Mouse (Mus musculus) hindbrain, embryonic 12.5 days (tissue): ENCODE measurements around the gene Snx1. TPM values are rescaled to one million over a fixed set of nuclear protein-coding genes. Genes with fewer than 3 reads are reported as not detected.

Experiments used
- ATAC-seq: fragments of 200-750 bp; cut with Nextera tagmentation; 2 replicates; pipeline ENCODE4 v1.8.0; 2017; ENCODE audit warnings: moderate TSS enrichment; ENCODE audit not compliant: low FRiP score
- H3K27ac ChIP-seq: fragments of 300-500 bp; sonication (generic); 2 replicates; pipeline ENCODE4 v1.5.1; 2016; ENCODE audit warnings: mild to moderate bottlenecking
- H3K27me3 ChIP-seq: fragments of 300-500 bp; sonication (generic); 2 replicates; pipeline ENCODE4 v1.6.1; 2016; ENCODE audit warnings: mild to moderate bottlenecking
- H3K36me3 ChIP-seq: fragments of 300-500 bp; sonication (generic); 2 replicates; pipeline ENCODE4 v1.6.1; 2016; ENCODE audit warnings: mild to moderate bottlenecking
- H3K4me1 ChIP-seq: fragments of 300-500 bp; sonication (generic); 2 replicates; pipeline ENCODE4 v1.6.1; 2016
- H3K4me2 ChIP-seq: fragments of 300-500 bp; sonication (generic); replicated peaks from 2 replicates; pipeline ENCODE4 v1.6.1; 2016; ENCODE audit warnings: mild to moderate bottlenecking
- H3K4me3 ChIP-seq: fragments of 300-500 bp; sonication (generic); 2 replicates; pipeline ENCODE4 v1.5.1; 2016; ENCODE audit warnings: mild to moderate bottlenecking
- H3K9ac ChIP-seq: fragments of 300-500 bp; sonication (generic); 2 replicates; pipeline ENCODE4 v1.6.1; 2016; ENCODE audit warnings: mild to moderate bottlenecking, moderate library complexity
- H3K9me3 ChIP-seq: fragments of 300-500 bp; sonication (generic); replicated peaks from 2 replicates; pipeline ENCODE4 v1.6.1; 2016; ENCODE audit warnings: mild to moderate bottlenecking
- WGBS: fragments of 180-500 bp; shearing (Covaris S2); methylation state at CpG from one replicate; pipeline ENCODE4 v1.1.7; 2016; 5-methylcytosine and 5-hydroxymethylcytosine counted together
- polyA plus RNA-seq: library from polyadenylated mRNA; unstranded; fragments of >200 nt; fragmentation: Nextera tagmentation; extraction: Ambion mirVana; gene quantifications from 2 replicates; pipeline ENCODE4 v1.2.1, GENCODE M21; 2016

Gene Snx1
- polyA plus RNA-seq, 1 experiment from 2014 or later, result 130 TPM

DNA sequence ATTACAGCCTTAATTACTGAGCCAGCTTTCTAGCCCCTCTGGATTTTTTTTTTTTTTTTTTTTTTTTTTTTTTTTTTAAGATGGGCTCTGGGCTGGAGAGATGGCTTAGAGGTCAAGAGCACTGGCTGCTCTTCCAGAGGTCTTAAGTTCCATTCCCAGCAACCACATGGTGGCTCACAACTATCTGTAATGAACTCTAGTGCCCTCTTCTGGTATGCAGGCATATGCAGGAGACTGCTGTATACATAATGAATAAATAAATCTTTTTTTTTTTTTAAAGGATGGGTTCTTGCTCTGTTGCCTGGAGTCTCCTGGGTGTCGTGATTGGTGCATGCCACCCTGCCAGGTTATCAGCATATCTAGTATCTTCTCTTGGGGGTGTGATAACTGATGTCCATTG is 29.1 kb upstream of the Snx1 start:
- no peaks in the 10 kb centered on the region for H3K9me3 ChIP-seq
- H3K27me3 ChIP-seq, result peaks cover 38% of the 10 kb centered on the region
- no peak overlapping the region for H3K4me2 ChIP-seq
- H3K36me3 ChIP-seq, result no peaks in the 10 kb centered on the region
- peaks cover 8% of the 10 kb centered on the region; the same call in 1 of the 2 replicates for H3K4me1 ChIP-seq
- no peak for ATAC-seq
- 78% methylated on average over 1 of the region's 1 CpGs for WGBS
- H3K9ac ChIP-seq, result no peak overlapping the region
- H3K27ac ChIP-seq, result no peak overlapping the region
- no peak overlapping the region for H3K4me3 ChIP-seq

DNA sequence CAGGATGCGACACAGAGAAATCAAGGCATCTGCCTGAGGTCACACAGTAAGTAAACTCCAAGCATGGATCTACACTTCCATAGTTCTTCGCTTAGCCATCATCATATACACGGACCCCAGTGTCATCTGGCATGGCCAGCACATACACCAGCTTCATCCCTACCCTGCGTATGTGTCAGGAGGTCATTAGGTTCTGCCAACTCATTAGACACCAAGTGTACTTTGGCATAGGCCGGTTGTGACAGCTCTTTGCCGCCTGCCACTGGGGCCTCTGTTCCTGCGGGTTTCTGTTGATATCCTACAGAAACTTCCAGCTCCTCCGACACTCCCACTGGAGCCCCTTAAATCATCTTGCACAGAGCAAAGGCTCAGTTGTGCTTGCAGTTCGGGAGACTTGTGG is 27.6 kb upstream of the Snx1 start:
- ATAC-seq, result no peak
- 94% methylated on average over 9 of the region's 9 CpGs for WGBS
- Histone ChIP-seq H3K9ac (no peak overlapping the region), H3K27me3 (peaks cover 30% of the 10 kb centered on the region), H3K4me2 (no peak overlapping the region), H3K36me3 (no peaks in the 10 kb centered on the region), H3K9me3 (no peaks in the 10 kb centered on the region), H3K4me1 (peaks cover 8% of the 10 kb centered on the region; the same call in 1 of the 2 replicates), H3K27ac (no peak overlapping the region), H3K4me3 (no peak overlapping the region)

DNA sequence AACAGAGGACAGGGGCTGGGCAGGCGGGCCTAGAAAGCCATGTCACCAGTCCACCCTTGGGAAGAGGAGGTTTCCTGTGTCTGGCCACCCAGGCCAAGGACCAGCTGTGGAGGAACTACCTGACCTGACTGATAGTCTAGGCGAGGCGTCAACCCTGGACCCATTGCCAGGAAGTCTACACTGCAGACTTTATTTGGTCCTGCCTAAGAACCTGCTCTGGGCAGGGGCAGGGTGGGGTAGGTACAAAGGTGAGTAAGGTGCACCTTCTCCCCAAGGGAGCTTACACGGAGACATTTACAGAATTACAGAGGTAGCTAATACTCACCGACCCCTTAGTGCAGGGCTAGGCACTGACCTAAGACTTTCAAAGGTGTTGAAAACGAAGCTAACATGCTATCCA is 27.2 kb upstream of the Snx1 start:
- Histone ChIP-seq H3K4me3 (no peak overlapping the region), H3K4me1 (peaks cover 8% of the 10 kb centered on the region; the same call in 1 of the 2 replicates), H3K36me3 (no peaks in the 10 kb centered on the region), H3K9me3 (no peaks in the 10 kb centered on the region), H3K27me3 (peaks cover 26% of the 10 kb centered on the region), H3K9ac (no peak overlapping the region), H3K4me2 (no peak overlapping the region), H3K27ac (no peak overlapping the region)
- ATAC-seq, result no peak
- 87% methylated on average over 6 of the region's 6 CpGs for WGBS

DNA sequence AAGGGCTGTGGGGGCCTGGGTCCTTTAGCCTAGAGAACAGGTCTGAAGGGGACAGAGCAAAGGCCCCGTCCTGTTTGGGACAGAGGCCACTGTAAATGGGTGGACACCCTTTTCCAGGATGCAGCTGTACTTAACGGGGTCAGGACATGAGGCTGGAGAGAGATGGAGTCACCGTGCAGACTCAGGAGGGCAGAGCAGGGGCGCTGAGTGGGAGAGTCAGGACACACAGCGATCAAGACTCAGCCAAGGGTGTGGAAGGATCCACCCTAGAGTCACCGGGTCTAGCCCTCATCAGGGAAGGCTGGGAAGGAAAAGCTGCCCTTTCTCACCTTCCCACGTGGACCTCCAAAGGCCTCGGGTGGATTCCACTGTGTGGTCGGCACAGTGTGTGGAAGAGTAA is 25.6 kb upstream of the Snx1 start:
- Histone ChIP-seq H3K4me1 (no peaks in the 10 kb centered on the region), H3K4me3 (no peak overlapping the region), H3K4me2 (no peak overlapping the region), H3K9me3 (no peaks in the 10 kb centered on the region), H3K9ac (no peak overlapping the region), H3K27me3 (0 out of 2 replicates have a peak, but pooled peaks cover 11% of the 10 kb centered on the region), H3K27ac (no peak overlapping the region), H3K36me3 (no peaks in the 10 kb centered on the region)
- no peak for ATAC-seq
- WGBS, result 73% methylated on average over 9 of the region's 9 CpGs

DNA sequence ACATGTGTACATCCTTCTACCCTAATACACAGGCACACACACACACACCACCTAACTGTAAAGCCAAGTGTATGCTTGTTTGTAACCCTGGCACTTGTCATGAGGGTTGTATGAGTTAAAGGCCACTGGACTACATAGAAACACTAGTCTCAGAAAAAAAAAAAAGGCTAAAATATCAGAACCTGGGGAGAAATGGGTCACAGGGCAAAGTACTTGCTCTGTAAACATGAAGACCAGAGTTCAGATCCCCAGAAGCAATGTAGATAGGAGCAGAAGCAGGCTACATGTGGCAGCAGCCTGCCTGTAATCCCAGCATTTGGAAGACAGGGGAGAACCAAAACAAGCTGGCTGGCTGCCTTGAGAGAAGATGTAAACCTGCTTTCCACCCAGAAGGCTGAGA is 19.8 kb upstream of the Snx1 start:
- ATAC-seq, result no peak
- Histone ChIP-seq H3K4me3 (no peak overlapping the region), H3K9ac (no peak overlapping the region), H3K4me1 (no peaks in the 10 kb centered on the region), H3K9me3 (no peaks in the 10 kb centered on the region), H3K27ac (no peak overlapping the region), H3K4me2 (no peak overlapping the region), H3K27me3 (0 out of 2 replicates have a peak, but pooled peaks cover 2% of the 10 kb centered on the region), H3K36me3 (no peaks in the 10 kb centered on the region)

DNA sequence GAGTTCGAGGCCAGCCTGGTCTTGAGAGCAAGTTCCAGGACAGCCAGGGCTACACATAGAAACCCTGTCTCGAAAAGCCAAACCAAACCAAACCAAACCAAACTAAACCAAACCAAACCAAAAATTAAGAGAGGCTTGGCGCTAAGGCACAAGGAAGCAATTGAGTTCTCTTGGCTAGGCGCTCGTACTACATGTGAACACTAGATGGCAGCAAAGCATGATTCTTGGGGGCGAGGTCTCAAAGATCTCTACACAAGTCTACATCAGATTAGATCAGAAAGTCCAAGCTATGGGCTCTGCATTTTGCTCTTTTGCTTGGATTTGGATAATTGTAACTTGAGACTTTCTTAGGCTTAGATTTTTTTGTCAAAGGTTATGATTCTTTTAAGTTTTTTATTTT is 17.9 kb upstream of the Snx1 start:
- Histone ChIP-seq H3K27ac (no peak overlapping the region), H3K4me1 (no peaks in the 10 kb centered on the region), H3K9me3 (no peaks in the 10 kb centered on the region), H3K36me3 (peaks cover 17% of the 10 kb centered on the region), H3K9ac (no peak overlapping the region), H3K4me3 (no peak overlapping the region), H3K27me3 (0 out of 2 replicates have a peak, but pooled peaks cover 2% of the 10 kb centered on the region), H3K4me2 (no peak overlapping the region)
- 5% methylated on average over 6 of the region's 6 CpGs for WGBS
- no peak for ATAC-seq

DNA sequence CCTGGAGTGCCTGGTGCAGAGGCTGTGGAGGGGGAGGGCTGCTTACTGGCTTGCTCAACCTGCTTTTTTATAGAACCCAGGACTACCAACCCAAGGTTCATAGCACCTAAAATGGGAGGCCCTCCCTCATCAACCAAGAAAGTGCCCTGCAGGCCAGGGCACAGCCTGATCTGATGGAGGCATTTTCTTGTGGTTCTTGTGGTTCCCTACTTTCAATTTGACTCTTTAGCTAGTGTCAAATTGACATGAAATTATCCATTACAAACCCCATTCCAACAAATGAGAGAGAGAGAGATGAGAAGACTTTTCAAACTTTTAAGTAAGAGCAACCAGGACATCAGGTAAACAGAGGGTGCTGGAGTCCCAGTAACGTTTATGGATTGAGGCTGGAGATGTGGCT is 15.9 kb upstream of the Snx1 start:
- WGBS, result 72% methylated on average over 1 of the region's 1 CpGs
- Histone ChIP-seq H3K9ac (no peak overlapping the region), H3K4me3 (no peak overlapping the region), H3K27ac (no peak overlapping the region), H3K27me3 (0 out of 2 replicates have a peak, but pooled peaks cover 2% of the 10 kb centered on the region), H3K4me1 (no peaks in the 10 kb centered on the region), H3K4me2 (no peak overlapping the region), H3K36me3 (peaks cover 33% of the 10 kb centered on the region), H3K9me3 (no peaks in the 10 kb centered on the region)
- ATAC-seq, result no peak

DNA sequence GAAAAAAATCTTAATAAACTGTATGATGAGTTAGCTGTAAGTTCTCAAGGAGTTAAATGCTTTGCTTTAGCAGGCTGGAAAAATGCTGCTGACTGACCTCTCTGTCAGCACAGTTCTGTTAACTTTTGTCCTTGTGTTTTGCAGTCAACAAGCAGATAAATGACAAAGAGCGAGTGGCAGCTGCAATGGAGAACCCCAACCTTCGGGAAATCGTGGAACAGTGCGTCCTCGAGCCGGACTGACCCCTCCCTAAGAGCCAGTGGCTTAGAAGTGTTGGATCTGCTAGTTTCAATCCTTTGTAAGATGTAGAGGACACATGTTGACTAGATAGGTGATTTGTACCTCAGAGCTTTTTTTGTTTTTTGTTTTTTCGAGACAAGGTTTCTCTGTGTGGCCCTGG is 11.8 kb upstream of the Snx1 start:
- no peak overlapping the region for H3K9ac ChIP-seq
- peaks cover 62% of the 10 kb centered on the region for H3K36me3 ChIP-seq
- H3K4me2 ChIP-seq, result no peak overlapping the region
- no peak overlapping the region for H3K27ac ChIP-seq
- H3K27me3 ChIP-seq, result no peaks in the 10 kb centered on the region
- no peaks in the 10 kb centered on the region for H3K4me1 ChIP-seq
- WGBS, result 90% methylated on average over 7 of the region's 7 CpGs
- ATAC-seq, result no peak
- no peaks in the 10 kb centered on the region for H3K9me3 ChIP-seq
- H3K4me3 ChIP-seq, result no peak overlapping the region

DNA sequence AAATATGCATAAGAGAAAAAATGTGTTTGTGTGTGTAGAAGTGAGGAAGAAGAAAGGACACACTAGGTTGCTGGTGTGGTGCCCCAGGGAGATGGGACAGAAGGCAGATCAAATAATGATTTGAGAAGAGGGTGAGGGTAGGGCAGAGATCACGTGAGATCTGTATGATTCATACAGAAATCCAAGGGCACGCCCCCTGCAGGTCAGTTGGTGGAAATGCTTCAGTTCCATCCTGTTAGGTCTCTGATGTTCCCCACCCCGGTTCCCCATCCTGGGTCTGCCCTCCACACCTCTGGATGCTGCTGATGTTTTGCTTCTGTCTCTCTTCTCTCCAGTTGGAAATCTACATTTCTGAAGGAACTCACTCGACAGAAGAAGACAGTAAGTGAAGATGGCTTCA is 9.6 kb upstream of the Snx1 start:
- Histone ChIP-seq H3K36me3 (peaks cover 73% of the 10 kb centered on the region), H3K27ac (no peak overlapping the region), H3K9ac (no peak overlapping the region), H3K4me2 (no peak overlapping the region), H3K27me3 (no peaks in the 10 kb centered on the region), H3K4me3 (no peak overlapping the region), H3K4me1 (no peaks in the 10 kb centered on the region), H3K9me3 (no peaks in the 10 kb centered on the region)
- ATAC-seq, result no peak
- 56% methylated on average over 4 of the region's 4 CpGs for WGBS

DNA sequence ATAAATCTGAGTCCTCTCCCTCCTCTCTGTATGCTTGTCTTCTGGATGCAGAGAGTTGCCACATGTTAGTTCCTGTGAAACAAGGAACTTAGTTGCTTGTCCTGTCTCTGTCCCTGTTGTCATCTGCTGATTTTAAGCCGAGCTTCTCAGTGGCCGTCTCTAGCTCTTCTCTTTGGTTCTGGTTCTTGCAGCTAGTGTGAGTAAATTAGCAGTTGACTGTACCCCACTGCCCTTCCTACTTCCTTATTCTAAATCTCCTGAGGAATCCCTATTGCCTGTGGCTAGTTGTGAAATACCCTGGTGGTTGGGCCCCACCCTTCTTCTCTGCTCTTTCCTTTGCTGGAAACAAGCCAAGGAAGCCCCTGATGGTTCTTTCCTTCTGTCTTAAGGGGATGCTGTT is 5.1 kb upstream of the Snx1 start:
- no peaks in the 10 kb centered on the region for H3K27me3 ChIP-seq
- no peak for ATAC-seq
- no peak overlapping the region for H3K9ac ChIP-seq
- H3K4me1 ChIP-seq, result peaks cover 12% of the 10 kb centered on the region
- WGBS, result 93% methylated on average over 2 of the region's 2 CpGs
- peaks cover 36% of the 10 kb centered on the region for H3K36me3 ChIP-seq
- no peaks in the 10 kb centered on the region for H3K9me3 ChIP-seq
- no peak overlapping the region for H3K27ac ChIP-seq
- no peak overlapping the region for H3K4me3 ChIP-seq
- no peak overlapping the region for H3K4me2 ChIP-seq

DNA sequence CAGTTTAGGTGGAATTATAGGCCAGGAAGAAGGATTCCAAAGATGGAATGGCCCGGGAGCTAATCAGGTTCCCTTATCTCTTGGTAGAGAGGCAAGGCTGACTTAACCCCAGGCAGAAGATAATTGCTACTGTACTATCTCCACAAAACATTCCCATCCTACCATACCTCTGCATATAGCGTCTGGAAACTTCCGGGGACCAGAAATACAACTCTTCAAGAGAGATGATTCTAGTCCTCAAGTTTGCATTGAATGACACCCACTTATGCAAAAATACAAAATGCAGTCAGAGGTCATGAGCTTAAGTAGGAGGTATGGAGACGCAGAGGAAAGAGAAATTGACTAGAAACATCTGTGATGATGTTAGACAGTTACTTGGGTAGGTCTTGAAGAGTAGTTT is 1.5 kb upstream of the Snx1 start:
- H3K4me1 ChIP-seq, result peaks cover 26% of the 10 kb centered on the region
- ATAC-seq, result no peak
- H3K27ac ChIP-seq, result no peak overlapping the region
- H3K4me2 ChIP-seq, result peak overlapping the region; percentile 54
- no peak overlapping the region for H3K9ac ChIP-seq
- H3K4me3 ChIP-seq, result no peak overlapping the region
- H3K27me3 ChIP-seq, result no peaks in the 10 kb centered on the region
- H3K9me3 ChIP-seq, result no peaks in the 10 kb centered on the region
- WGBS, result 93% methylated on average over 4 of the region's 4 CpGs
- H3K36me3 ChIP-seq, result peaks cover 10% of the 10 kb centered on the region

DNA sequence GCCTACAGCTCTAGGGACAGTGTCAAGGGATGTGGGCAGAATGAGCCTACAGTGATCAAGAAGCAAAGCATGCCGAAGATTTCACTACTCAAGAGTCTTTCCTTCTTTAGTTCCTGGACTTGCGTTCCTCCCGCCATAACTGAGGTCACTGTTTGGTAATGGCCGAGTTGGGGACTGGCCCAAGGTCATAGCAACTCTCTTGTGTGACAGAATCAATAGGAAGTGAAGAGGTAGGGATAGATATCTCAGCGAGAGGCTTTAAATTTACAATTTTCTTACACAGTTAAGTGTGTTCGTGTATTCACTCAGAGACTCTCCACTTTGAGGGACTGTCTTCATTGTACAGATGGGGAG is 783 bp upstream of the Snx1 start:
- no peaks in the 10 kb centered on the region for H3K9me3 ChIP-seq
- H3K4me3 ChIP-seq, result peak overlapping the region; percentile 52
- H3K27me3 ChIP-seq, result no peaks in the 10 kb centered on the region
- H3K27ac ChIP-seq, result no peak overlapping the region
- ATAC-seq, result no peak
- 52% methylated on average over 6 of the region's 6 CpGs for WGBS
- peak overlapping the region; percentile 54 for H3K4me2 ChIP-seq
- peaks cover 30% of the 10 kb centered on the region for H3K4me1 ChIP-seq
- H3K36me3 ChIP-seq, result peaks cover 3% of the 10 kb centered on the region; the same call in 1 of the 2 replicates
- peak overlapping the region; percentile 63 for H3K9ac ChIP-seq

DNA sequence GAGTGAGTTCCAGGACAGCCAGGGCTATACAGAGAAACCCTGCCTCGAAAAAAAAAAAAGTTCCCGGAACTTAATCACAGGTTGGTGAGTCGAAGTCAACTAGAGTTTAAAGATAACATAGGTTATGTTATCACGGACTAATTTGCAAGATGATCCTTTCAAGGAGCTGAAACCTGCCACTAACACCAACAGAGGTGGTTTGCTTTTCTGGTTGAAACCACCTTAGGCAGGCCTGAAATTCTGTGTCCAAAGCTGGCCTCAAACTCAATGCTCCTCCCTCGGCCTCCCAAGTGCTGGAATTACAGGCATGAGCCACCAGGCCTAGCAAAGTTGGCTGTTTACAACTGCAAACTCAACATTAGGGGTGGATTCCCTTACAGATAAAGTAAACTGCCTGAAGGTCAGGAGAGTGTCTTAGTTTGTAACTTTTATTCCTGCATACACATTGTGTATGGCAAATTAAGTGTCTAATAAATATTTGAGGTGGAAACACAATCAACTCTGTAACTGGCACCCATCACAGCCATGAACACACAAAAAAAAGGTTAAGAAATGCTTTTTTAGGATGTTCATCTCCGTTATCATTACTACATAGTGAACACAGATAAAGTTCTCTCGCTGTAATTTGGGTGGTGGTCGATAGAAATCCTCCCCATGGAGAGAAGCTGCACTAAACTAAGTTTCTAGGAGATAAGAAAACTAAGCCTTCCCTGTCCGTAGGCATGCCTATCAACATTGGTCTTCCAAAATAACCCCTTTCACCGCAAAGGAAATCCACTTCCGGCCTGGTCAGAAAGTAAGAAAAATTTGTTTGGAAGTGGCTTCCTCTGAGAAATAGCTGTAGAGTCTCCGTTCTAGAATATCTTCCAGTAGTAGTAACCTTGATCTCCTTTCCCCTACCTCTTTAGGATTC is 588 bp downstream of the Snx1 start:
- peaks cover 34% of the 10 kb centered on the region for H3K4me1 ChIP-seq
- peak overlapping the region; percentile 54 for H3K4me2 ChIP-seq
- H3K27ac ChIP-seq, result peak overlapping the region; percentile 89
- H3K27me3 ChIP-seq, result no peaks in the 10 kb centered on the region
- peak overlapping the region; percentile 52 for H3K4me3 ChIP-seq
- 0 out of 2 replicates have a peak, but pooled peaks cover 2% of the 10 kb centered on the region for H3K36me3 ChIP-seq
- H3K9ac ChIP-seq, result no peak overlapping the region
- WGBS, result 64% methylated on average over 12 of the region's 12 CpGs
- ATAC-seq, result no peak
- no peaks in the 10 kb centered on the region for H3K9me3 ChIP-seq
